18 mouse cellular contexts compared by ENCODE assay signal in genomic region chr1:126973871-126974270, GRCm38 (mm10).
"Had no signal": no experiment of that assay in that cellular context is flagged by ENCODE, and none has a peak within 500 bp of the region (broad histone marks: within the 10 kb centered on the region; RNA-seq: fewer than 3 reads in every experiment).

No protein-coding gene starts in this region.

- DNase-seq: gastrocnemius, adult 2 months; gastrocnemius, postnatal 10 days; gastrocnemius, postnatal 25 days; heart, adult 2 months; heart, postnatal 10 days; heart, postnatal 4 days; kidney, adult 18-20 months; kidney, adult 8-10 months; kidney, postnatal 10 days; kidney, postnatal 25 days; kidney, postnatal 4 days; layer of hippocampus, postnatal 36 days; left cerebral cortex, postnatal 4 days had no signal

- ATAC-seq: hindbrain, embryonic 16.5 days; inflammation-experienced regulatory T-cells, adult 6 months; intestine, embryonic 15.5 days; intestine, postnatal 0 days; liver, embryonic 12.5 days had no signal
